Mouse (Mus musculus) WW6 (cell line): ENCODE data around the gene Ogfod1.

Experiments
- DNase-seq: peaks from one replicate; pipeline ENCODE4 v3.0.0-alpha.2; 2013; ENCODE audit warnings: low read depth, low spot score

Gene Ogfod1

DNA sequence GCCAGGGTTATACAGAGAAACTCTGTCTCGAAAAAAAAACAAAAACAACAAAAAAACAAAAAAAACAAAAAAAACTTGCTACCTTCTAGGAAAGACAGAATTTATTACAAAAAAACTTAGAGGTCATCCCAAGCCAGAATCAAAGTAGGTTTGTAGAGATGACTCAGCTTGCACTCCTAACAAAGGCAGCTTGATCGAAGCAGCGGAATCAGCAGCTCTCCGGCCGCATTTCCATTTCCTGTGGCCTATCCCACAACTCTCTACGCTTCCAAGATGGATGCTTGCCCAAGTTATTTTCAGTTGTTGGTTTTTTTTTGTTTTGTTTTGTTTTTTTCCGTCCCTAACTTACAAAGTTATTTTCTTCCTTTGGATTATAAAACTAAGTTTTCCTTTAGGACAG is 31.8 kb downstream of the Ogfod1 start:
- DNase-seq = no peak

DNA sequence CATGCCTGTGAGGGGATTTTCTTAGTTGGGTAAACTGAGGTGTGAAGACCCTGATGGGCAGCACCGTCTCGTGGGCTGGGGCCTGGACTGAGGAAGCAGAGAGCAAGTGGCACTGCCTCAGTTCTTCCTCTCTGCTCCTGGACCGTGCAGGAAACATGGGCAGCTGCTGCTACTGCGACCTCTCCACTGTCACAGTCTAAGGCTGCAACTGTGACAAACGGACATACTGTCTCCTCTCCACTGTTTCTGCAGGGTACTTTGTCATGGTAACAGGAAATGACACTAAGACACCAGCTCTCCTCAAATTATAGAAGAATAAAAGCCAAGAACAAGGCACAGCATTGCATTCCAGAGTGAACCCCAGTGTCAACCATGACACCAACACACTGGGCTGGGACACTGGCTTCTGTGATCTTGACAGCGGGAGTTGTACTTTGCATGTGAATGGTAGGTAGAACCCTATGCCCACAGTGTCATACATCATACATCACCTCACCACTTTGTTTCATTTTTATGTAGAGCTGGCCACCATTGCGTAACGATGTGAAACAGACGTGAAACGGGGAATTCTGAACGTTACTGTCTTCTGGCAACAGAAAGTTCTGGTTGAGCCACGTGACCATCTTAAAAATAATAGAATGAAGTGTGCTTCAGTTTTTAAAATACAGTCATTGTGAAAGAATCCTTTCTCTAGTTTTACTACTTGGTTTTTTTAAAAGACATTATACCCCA is 39.6 kb downstream of the Ogfod1 start:
- DNase-seq = no peak

DNA sequence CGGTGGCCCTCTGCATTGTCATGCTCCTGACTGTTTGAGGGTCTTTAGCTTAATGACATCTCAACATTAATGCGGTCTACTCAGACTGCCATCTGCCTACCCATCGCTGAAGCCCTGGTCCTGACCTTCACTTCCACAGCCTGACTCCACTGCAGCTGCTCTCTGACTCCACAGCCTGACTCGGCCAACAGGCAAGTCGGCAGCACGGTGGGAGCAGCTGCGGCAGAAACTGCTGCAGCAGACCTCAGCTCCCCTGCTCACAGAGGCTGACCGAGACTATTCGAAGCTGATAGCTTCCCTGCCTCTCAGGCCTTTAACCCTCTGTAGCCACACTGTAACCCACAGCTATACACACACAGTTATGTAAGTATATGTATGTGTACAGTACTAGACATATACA is 51.0 kb downstream of the Ogfod1 start:
- DNase-seq = no peak

DNA sequence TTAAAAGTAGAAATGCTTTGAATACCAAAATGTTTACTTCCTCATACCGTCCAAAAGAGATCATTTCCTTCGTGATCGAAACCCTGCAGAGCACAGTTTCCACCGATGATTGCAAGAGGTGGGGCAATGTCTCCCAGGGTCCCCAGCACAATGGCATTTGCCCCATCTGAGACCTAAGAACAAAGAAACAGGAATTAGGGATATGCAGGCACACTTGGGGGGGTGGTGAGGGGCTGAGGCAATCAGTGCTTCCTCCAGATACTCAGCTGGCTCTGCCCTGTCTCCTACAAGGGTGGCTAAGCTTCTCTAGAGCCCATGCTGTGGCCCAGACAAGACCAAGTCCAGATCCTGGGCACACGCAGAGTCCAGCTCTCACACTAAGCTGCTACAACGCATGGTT is 52.7 kb downstream of the Ogfod1 start:
- DNase-seq = no peak

DNA sequence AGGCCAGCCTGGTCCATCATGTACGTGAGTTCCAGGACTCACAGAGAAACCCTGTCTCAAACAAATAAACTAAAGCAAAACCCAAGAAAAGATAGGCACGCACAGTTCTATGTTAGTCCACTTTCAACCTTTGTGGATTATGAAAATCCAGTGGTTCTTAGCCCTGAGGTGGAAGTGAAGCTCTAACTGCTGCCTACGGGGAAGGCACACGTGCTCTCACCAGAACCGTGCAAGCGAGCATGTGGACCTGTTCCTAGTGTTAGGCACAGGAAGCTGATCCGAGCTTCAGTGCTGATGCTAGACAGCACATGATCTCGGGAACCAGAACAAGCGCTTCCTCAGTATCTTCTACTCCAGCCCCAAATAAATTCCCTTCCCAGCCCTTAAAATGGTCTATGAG is 55.9 kb downstream of the Ogfod1 start:
- DNase-seq = no peak

DNA sequence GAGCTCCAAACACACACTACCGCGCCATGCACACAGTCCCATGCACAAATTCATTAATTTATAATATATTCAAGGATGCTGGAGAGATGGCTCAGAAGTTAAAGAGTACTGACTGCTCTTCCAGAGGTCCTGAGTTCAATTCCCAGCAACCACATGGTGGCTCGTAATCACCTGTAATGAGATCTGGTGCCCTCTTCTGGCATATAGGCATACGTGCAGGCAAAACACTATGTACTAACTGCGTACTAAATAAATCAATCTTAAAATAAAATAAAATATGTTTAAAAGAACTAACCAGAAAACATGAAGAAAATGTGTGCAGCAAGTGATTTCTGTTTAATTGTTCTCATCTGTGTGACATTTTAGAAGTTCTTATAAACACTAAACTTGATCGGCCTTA is 57.3 kb downstream of the Ogfod1 start:
- no peak for DNase-seq

DNA sequence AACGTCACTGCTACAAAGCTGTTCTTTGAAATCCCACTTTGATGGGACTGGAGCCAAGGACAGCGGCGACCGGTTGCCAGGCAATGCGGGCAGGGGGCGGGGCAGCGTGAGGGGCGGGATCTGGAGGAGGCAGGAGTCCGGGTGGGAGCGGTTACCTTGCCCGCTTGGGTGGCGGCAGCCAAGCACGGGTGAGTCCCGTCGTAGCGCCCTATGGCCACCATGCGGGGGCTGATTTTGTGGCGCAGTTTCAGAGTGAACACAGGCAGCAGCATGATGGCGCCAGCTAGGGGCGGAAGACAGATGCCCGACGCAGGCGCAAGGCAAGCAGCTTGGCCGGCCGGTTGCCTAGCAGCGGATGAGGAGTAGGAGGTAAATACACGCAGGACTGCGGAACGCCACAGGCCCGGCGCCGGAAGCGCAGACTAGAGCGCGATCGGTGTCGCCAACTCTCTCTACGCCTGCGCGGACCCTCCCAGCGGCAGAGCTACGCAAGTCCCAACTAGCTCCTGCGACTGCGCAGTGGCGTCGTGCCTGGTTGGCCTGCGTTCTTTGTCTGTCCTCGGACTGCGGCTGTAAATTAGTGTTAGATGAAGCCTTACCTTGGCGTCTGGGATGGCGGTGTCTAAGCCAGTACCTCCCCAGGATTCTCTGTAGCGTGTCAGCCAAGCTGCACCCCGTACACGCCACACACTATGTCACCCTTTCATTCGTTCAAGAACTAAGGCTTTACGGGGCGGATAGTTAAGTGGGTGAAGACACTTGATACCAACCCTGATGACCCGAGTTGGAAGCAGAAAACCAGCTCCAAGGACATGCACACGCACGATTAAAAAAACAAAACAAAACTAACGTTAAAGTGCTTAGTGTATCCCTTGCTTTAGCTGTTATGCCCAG is 61.3 kb downstream of the Ogfod1 start, which contains the start of gene Bbs2:
Gene Bbs2, minus strand, starts transcription at position 848 of the 894 bp plus-strand sequence.
- peak; percentile 100 for DNase-seq

DNA sequence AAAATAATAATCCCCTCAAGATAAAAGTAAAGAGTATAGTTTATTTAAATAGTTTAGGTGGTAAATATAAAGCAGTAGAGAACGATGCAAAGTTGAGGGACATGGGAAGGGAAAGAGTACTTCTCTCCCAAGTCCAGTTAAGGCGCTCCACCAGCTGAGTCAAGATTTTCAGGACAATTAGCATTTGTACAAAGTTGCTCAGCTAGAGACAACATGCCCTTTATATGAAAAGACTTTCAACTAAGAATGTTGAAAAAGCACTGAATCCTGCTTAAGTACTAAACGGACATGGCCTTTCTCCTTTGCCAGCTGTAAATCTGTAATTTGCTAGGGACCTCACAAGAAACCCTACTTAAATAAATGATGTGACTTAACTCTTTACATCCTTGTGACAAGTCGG is 62.0 kb downstream of the Ogfod1 start:
- DNase-seq = no peak

DNA sequence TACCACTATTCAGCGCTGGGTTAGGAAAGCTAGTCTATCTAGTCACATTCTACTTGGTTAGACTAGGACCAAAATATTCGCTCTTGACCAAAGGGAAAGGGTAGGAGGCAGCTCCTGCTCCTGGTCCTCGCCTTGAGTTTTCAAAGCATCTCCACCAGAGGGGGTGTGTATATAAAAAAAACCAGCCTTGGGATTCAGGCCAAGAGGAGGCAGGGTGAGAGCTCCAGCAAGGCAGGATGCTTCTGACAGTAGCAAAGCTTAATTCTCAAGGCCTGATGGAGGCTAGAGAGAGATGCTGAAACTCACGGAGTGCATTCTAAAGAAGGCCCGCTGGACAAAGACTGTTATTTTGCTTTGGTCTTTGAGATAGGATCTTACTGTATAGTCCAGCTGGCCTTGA is 67.1 kb downstream of the Ogfod1 start:
- DNase-seq = no peak

DNA sequence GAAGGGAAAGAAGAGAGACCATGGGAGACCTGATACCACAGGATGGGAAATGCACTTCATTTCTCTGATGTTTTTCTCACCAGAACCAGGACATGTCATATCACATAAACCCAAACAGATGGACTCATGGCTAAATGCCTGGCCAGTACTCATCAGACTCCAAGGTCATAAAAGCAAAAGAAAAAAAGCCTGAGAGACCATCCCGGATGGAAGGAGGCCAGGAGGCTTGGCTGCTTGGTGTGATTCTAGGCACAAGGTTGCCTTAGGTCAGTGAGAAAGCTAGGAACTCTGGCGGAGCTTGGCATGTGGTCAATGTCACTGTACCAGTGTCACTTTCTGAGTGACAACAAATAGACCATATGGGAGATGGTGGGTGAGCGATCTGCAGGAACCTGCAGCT is 70.9 kb downstream of the Ogfod1 start:
- DNase-seq = no peak

DNA sequence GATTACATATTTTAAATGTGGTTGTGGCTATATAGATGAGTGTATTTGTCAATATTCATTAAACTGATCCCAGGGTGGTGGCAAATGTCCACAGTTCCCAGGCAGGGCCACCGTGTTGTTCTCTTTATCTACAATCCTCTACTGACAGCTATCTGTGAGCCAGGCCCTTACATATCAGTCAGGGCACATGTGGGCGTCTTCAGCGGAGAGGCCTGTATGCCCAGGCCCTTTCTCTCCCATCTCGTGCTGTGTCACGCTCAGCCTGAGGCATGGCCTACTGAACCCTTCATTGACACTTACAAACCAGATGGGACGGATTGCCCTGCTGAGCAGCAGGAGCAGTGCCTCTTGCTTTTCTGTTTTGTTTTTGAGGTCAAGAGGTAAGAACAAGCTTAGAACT is 72.4 kb downstream of the Ogfod1 start:
- DNase-seq = no peak

DNA sequence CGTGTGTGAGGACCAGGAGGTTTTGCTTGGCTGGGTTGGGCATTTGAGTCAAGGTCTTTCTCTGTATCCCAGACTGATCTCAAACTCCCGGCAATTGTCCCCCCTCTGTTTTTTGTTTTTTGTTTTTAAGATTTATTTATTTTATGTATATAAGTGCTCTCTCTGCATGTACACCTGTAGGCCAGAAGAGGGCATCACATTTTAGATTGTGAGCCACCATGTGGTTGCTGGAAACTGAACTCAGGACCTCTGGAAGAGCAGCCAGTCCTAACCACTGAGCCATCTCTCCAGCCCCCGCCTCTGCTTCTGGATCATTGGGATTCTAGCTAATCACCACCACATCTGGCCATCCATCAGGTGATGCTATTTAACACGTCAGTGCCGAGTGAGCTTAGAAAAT is 72.8 kb downstream of the Ogfod1 start:
- no peak for DNase-seq

DNA sequence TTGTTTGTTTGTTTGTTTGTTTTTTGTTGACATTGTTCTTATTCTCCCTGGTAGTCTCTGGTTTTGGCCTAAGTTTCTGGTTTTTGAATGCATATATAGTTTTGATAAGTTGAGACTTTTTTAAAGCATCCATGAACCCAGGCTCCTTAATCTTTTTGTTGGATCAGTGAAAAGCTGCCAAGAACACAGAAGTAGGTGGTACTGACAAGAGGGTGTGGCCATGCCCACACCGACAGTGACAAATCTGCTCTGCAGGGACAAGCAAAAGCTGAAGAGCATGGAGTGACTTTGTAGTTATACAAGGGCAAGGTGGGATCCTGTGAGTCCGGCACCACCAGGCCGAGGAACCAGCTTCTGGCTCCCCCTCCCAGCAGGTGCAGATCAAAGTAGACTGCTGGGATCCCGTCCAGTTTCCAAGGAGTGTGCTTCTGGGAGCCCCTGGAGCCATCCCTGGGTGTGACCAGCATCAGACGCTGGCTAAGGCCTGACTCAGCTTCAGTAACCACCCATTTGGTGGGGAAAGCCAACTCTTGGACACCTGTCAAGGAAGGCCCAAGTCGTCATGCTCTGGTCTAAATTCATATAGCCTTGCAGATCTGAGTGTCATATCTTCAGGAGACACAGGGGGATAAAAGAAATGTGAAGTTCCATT is 73.7 kb downstream of the Ogfod1 start:
- no peak for DNase-seq

DNA sequence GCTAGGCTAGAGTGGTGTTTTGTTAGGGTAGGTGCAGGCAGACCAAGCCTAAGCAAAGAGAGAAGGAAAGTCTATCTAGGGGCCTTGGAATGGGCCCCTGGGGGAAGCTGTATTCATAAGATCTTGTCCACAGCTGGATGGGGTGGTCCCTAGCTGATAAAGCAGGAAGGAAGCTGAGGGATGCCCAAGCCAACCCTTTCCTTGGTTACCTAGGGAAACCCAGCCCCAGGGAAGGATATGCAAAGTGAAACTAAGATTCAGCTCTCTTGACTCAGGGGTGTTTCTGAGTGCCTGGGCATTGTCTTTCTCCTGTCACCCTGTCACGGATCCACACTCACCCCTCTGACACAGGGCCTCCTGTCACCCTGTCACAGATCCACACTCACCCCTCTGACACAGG is 76.4 kb downstream of the Ogfod1 start:
- DNase-seq = no peak

DNA sequence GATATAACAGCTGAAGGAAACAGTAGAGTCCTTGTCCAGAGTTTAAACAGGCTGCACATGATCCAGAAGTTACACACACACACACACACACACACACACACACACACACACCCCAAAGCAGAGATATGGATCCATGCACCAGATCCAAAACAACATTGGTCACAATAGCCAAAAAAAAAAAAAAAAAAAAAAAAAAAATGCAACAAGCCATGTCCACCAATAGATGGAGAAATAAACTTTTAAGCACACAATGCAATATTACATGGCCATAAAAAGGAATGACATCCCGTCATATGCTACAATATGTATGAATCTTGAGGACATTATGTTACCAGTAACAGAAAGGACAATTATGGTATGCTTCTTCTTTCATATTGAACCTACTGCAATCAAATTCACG is 77.0 kb downstream of the Ogfod1 start:
- no peak for DNase-seq
